Mouse (Mus musculus): ENCODE results near the gene Olfr1298.

Gene Olfr1298

GRCm38 (mm10) chr2:111649101-111649500 lies at the start of gene Olfr1298:
TSS of gene Olfr1298 (minus strand) at chr2:111649201.
- DNase-seq (ENCODE audit: low spot score in 2 of 2) = no peak

GRCm38 (mm10) chr2:111661119-111661518 lies 12.1 kb upstream of the Olfr1298 start, which contains the start of gene Olfr1299:
TSS of gene Olfr1299 (plus strand) at chr2:111661419.
- DNase-seq (ENCODE audit: low spot score in 2 of 2) = no peak

GRCm38 (mm10) chr2:111626397-111626796 lies 22.6 kb downstream of the Olfr1298 start, which contains the start of gene Olfr1297:
TSS of gene Olfr1297 (minus strand) at chr2:111626497.
- DNase-seq (ENCODE audit: low spot score in 2 of 2) = no peak

All from natural killer cell, adult 2 months (primary cell).